Mouse (Mus musculus): Measurements from ENCODE around the gene Prkcsh. TPM values are rescaled to one million over a fixed set of nuclear protein-coding genes. Genes with fewer than 3 reads are reported as not detected.

Gene Prkcsh
- polyA plus RNA-seq, 1 experiment from 2014 or later = 57.1 TPM

DNA sequence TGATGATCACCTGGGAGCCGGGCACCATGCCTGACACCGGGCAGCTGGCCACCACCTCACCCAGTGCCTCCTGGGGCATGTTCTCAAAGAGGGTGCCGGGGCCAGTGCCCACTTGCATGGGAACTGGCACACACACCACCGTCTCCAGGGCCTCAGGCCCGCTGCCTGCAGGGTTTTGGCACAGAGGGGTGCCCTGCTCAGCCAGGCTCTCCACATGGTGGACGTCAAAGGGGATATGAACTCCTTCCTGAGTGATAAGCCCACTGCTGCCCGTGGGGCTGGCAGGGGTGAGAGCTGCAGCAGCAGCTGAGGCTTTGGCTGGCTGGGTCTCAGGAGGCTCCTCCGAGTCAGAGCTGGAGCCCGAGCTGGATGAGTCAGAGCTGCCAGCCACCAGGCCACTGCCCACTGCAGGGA, 55.4 kb downstream of the Prkcsh start:
- H3K9ac ChIP-seq (ENCODE audit: low read length) = no peak overlapping the region
- no peak for ATAC-seq
- H3K4me2 ChIP-seq (ENCODE audit: low read length) = no peak overlapping the region
- H3K36me3 ChIP-seq (ENCODE audit: control insufficient read depth, insufficient read depth, low read length) = peaks cover 60% of the 10 kb centered on the region
- no peaks in the 10 kb centered on the region for H3K27me3 ChIP-seq (replicated peaks; ENCODE audit: control insufficient read depth, insufficient read depth, low read length)
- no peak for DNase-seq (ENCODE audit: low spot score)
- WGBS = 92% methylated on average over 9 of the region's 9 CpGs
- H3K4me3 ChIP-seq (ENCODE audit: low read depth, low read length) = no peak overlapping the region
- H3K27ac ChIP-seq (ENCODE audit: low read depth, low read length) = no peak overlapping the region
- 0 out of 2 replicates have a peak, but pooled peaks cover 2% of the 10 kb centered on the region for H3K4me1 ChIP-seq (ENCODE audit: control insufficient read depth, insufficient read depth, low read length)
- no peaks in the 10 kb centered on the region for H3K9me3 ChIP-seq (replicated peaks; ENCODE audit: control insufficient read depth, low read length)

- no peak for ATAC-seq
These were observed 58.7 kb downstream of the Prkcsh start for GRCm38 (mm10) chr9:22061339-22061738.

More at GRCm38 (mm10) chr9:22061339-22061738, 58.7 kb downstream of the Prkcsh start:
- Histone ChIP-seq H3K4me2 (ENCODE audit: low read length) (no peak overlapping the region), H3K9ac (ENCODE audit: low read length) (no peak overlapping the region), H3K27me3 (replicated peaks; ENCODE audit: control insufficient read depth, insufficient read depth, low read length) (no peaks in the 10 kb centered on the region), H3K4me3 (ENCODE audit: low read depth, low read length) (no peak overlapping the region), H3K9me3 (replicated peaks; ENCODE audit: control insufficient read depth, low read length) (no peaks in the 10 kb centered on the region), H3K27ac (ENCODE audit: low read depth, low read length) (no peak overlapping the region), H3K4me1 (ENCODE audit: control insufficient read depth, insufficient read depth, low read length) (no peaks in the 10 kb centered on the region), H3K36me3 (ENCODE audit: control insufficient read depth, insufficient read depth, low read length) (peaks cover 85% of the 10 kb centered on the region)
- no peak for DNase-seq (ENCODE audit: low spot score)
- 84% methylated on average over 2 of the region's 2 CpGs for WGBS

Other genes starting within 250 kb of the Prkcsh start
- gene Spc24, start 242.5 kb upstream of the Prkcsh start, polyA plus RNA-seq (2014; fragmentation: Nextera tagmentation; extraction: Ambion mirVana) = 53.7 and 64.3 TPM in 2 replicates
- 0.99 and 1.3 TPM in 2 replicates for gene Kank2, start 204.1 kb upstream of the Prkcsh start, polyA plus RNA-seq (2014; fragmentation: Nextera tagmentation; extraction: Ambion mirVana)
- gene Angptl8, start 167.3 kb upstream of the Prkcsh start, polyA plus RNA-seq (2014; fragmentation: Nextera tagmentation; extraction: Ambion mirVana) = 0.26 TPM in 1 of 2 replicates, not detected in the other
- 6.7 and 10.3 TPM in 2 replicates for gene Dock6, start 150.2 kb upstream of the Prkcsh start, polyA plus RNA-seq (2014; fragmentation: Nextera tagmentation; extraction: Ambion mirVana)
- 23.0 and 24.6 TPM in 2 replicates for gene Rab3d, start 84.6 kb upstream of the Prkcsh start, polyA plus RNA-seq (2014; fragmentation: Nextera tagmentation; extraction: Ambion mirVana)
- gene Ccdc159, start 75.3 kb upstream of the Prkcsh start, polyA plus RNA-seq (2014; fragmentation: Nextera tagmentation; extraction: Ambion mirVana) = 3.5 and 5.3 TPM in 2 replicates
- 49.3 and 66.0 TPM in 2 replicates for gene Tmem205, start 75.2 kb upstream of the Prkcsh start, polyA plus RNA-seq (2014; fragmentation: Nextera tagmentation; extraction: Ambion mirVana)
- gene Plppr2, start 65.8 kb upstream of the Prkcsh start, polyA plus RNA-seq (2014; fragmentation: Nextera tagmentation; extraction: Ambion mirVana) = 47.3 and 66.7 TPM in 2 replicates
- 19.8 and 23.6 TPM in 2 replicates for gene Swsap1, start 47.1 kb upstream of the Prkcsh start, polyA plus RNA-seq (2014; fragmentation: Nextera tagmentation; extraction: Ambion mirVana)
- gene Epor, start 39.3 kb upstream of the Prkcsh start, polyA plus RNA-seq (2014; fragmentation: Nextera tagmentation; extraction: Ambion mirVana) = 1.3 and 2.2 TPM in 2 replicates
- 1.3 TPM in 2 replicates for gene Rgl3, start 13.4 kb upstream of the Prkcsh start, polyA plus RNA-seq (2014; fragmentation: Nextera tagmentation; extraction: Ambion mirVana)
- 4.5 and 4.8 TPM in 2 replicates for gene Ccdc151, start 172 bp upstream of the Prkcsh start, polyA plus RNA-seq (2014; fragmentation: Nextera tagmentation; extraction: Ambion mirVana)
- 88.1 and 107 TPM in 2 replicates for gene Elavl3, start 49.2 kb downstream of the Prkcsh start, polyA plus RNA-seq (2014; fragmentation: Nextera tagmentation; extraction: Ambion mirVana)
- not detected in 2 replicates for gene Gm49318, start 68.5 kb downstream of the Prkcsh start, polyA plus RNA-seq (2014; fragmentation: Nextera tagmentation; extraction: Ambion mirVana)
- 11.3 and 13.4 TPM in 2 replicates for gene Zfp653, start 68.6 kb downstream of the Prkcsh start, polyA plus RNA-seq (2014; fragmentation: Nextera tagmentation; extraction: Ambion mirVana)
- 47.2 and 56.2 TPM in 2 replicates for gene Ecsit, start 82.6 kb downstream of the Prkcsh start, polyA plus RNA-seq (2014; fragmentation: Nextera tagmentation; extraction: Ambion mirVana)
- gene Cnn1, start 96.4 kb downstream of the Prkcsh start, polyA plus RNA-seq (2014; fragmentation: Nextera tagmentation; extraction: Ambion mirVana) = 0.19 and 0.72 TPM in 2 replicates
- 213 and 240 TPM in 2 replicates for gene Elof1, start 114.4 kb downstream of the Prkcsh start, polyA plus RNA-seq (2014; fragmentation: Nextera tagmentation; extraction: Ambion mirVana)
- gene Acp5, start 132.9 kb downstream of the Prkcsh start, polyA plus RNA-seq (2014; fragmentation: Nextera tagmentation; extraction: Ambion mirVana) = 0.38 and 0.42 TPM in 2 replicates
- gene Pigyl, start 154.0 kb downstream of the Prkcsh start, polyA plus RNA-seq (2014; fragmentation: Nextera tagmentation; extraction: Ambion mirVana) = 93.5 and 109 TPM in 2 replicates
- 0.13 and 0.26 TPM in 2 replicates for gene Zfp872, start 185.3 kb downstream of the Prkcsh start, polyA plus RNA-seq (2014; fragmentation: Nextera tagmentation; extraction: Ambion mirVana)
- 8.9 and 12.9 TPM in 2 replicates for gene Zfp809, start 222.9 kb downstream of the Prkcsh start, polyA plus RNA-seq (2014; fragmentation: Nextera tagmentation; extraction: Ambion mirVana)

All from forebrain, embryonic 14.5 days (tissue).